Mouse (Mus musculus) neural tube, embryonic 11.5 days (tissue): ENCODE data around the gene Phospho1. TPM values are rescaled to one million over a fixed set of nuclear protein-coding genes. Genes with fewer than 3 reads are reported as not detected.
"Not testable (repeated sequence)": the region's sequence is repeated elsewhere in the genome, so short reads cannot be mapped to it uniquely, and the experiment has no call there.

Source experiments
- ATAC-seq: fragments of 200-750 bp; cut with Nextera tagmentation; 2 replicates; pipeline ENCODE4 v1.8.0; 2017; ENCODE audit warnings: moderate number of reproducible peaks, mild to moderate bottlenecking, moderate TSS enrichment, moderate library complexity; ENCODE audit not compliant: insufficient read depth, low FRiP score, low TSS enrichment
- DNase-seq: peaks from one replicate; pipeline ENCODE4 v3.0.0-alpha.2; 2015; ENCODE audit warnings: low spot score
- H3K27ac ChIP-seq: fragments of 300-500 bp; sonication (generic); 2 replicates; pipeline ENCODE4 v1.5.1; 2014; ENCODE audit warnings: low read depth, mild to moderate bottlenecking, low read length
- H3K27me3 ChIP-seq: fragments of 300-500 bp; sonication (generic); 2 replicates; pipeline ENCODE4 v1.6.1; 2014; ENCODE audit warnings: mild to moderate bottlenecking, low read length, mixed read lengths; ENCODE audit not compliant: control insufficient read depth, insufficient read depth
- H3K36me3 ChIP-seq: fragments of 300-500 bp; sonication (generic); 2 replicates; pipeline ENCODE4 v1.6.1; 2014; ENCODE audit warnings: mild to moderate bottlenecking, low read length, moderate library complexity, mixed read lengths; ENCODE audit not compliant: control insufficient read depth, insufficient read depth
- H3K4me1 ChIP-seq: fragments of 300-500 bp; sonication (generic); 2 replicates; pipeline ENCODE4 v1.6.1; 2014; ENCODE audit warnings: low read length, mixed read lengths; ENCODE audit not compliant: control insufficient read depth, insufficient read depth
- H3K4me2 ChIP-seq: fragments of 300-500 bp; sonication (generic); 2 replicates; pipeline ENCODE4 v1.6.1; 2014; ENCODE audit warnings: low read depth, mild to moderate bottlenecking, moderate library complexity
- H3K4me3 ChIP-seq: fragments of 300-500 bp; sonication (generic); 2 replicates; pipeline ENCODE4 v1.5.1; 2014; ENCODE audit warnings: low read depth, low read length
- H3K9ac ChIP-seq: fragments of 300-500 bp; sonication (generic); 2 replicates; pipeline ENCODE4 v1.6.1; 2014; ENCODE audit warnings: mild to moderate bottlenecking, low read length
- H3K9me3 ChIP-seq: fragments of 300-500 bp; sonication (generic); 2 replicates; pipeline ENCODE4 v1.6.1; 2016; ENCODE audit warnings: low read length; ENCODE audit not compliant: control insufficient read depth
- WGBS: fragments of 180-500 bp; shearing (Covaris S2); extraction: QIAGEN DNeasy Blood & Tissue Kit; methylation state at CpG from one replicate; pipeline ENCODE4 v1.1.7; 2014; 5-methylcytosine and 5-hydroxymethylcytosine counted together
- polyA plus RNA-seq: library from polyadenylated mRNA; unstranded; fragments of >200 nt; fragmentation: Nextera tagmentation; extraction: Ambion mirVana; gene quantifications from 2 replicates; pipeline ENCODE4 v1.2.1, GENCODE M21; 2014

Phospho1 gene
- polyA plus RNA-seq, 1 experiment from 2014 or later = not detected

- DNase-seq (no peak), ATAC-seq (no peak)
- Histone ChIP-seq H3K9ac (no peak overlapping the region), H3K9me3 (no peaks in the 10 kb centered on the region), H3K27me3 (no peaks in the 10 kb centered on the region), H3K27ac (no peak overlapping the region), H3K36me3 (no peaks in the 10 kb centered on the region), H3K4me1 (no peaks in the 10 kb centered on the region), H3K4me2 (no peak overlapping the region), H3K4me3 (no peak overlapping the region)
- WGBS = 32% methylated on average over 9 of the region's 9 CpGs
Measured at GRCm38 (mm10) chr11:95875804-95876203, 51.5 kb downstream of the Phospho1 start.

- 17% methylated on average over 7 of the region's 7 CpGs for WGBS
- no peak overlapping the region for H3K4me3 ChIP-seq
- H3K4me1 ChIP-seq = no peaks in the 10 kb centered on the region
- DNase-seq (peak; percentile 72), ATAC-seq (no peak)
- no peak overlapping the region for H3K9ac ChIP-seq
- no peak overlapping the region for H3K4me2 ChIP-seq
- no peaks in the 10 kb centered on the region for H3K36me3 ChIP-seq
- H3K27me3 ChIP-seq = no peaks in the 10 kb centered on the region
- no peak overlapping the region for H3K27ac ChIP-seq
- H3K9me3 ChIP-seq = no peaks in the 10 kb centered on the region
Measured at GRCm38 (mm10) chr11:95876296-95876695, 52.0 kb downstream of the Phospho1 start.

- ATAC-seq, H3K9ac ChIP-seq, H3K4me1 ChIP-seq, H3K4me2 ChIP-seq, H3K27me3 ChIP-seq, H3K9me3 ChIP-seq, H3K4me3 ChIP-seq, DNase-seq, H3K27ac ChIP-seq, H3K36me3 ChIP-seq: not testable (repeated sequence)
- WGBS = 79% methylated on average over 2 of the region's 2 CpGs
Measured at GRCm38 (mm10) chr11:95879861-95880260, 55.6 kb downstream of the Phospho1 start.

Other genes with a start within 250 kb of the Phospho1 start
- 92.0 and 97.6 TPM in 2 replicates for gene Ngfr, start 236.8 kb upstream of the Phospho1 start, polyA plus RNA-seq
- 226 and 230 TPM in 2 replicates for gene Phb, start 157.5 kb upstream of the Phospho1 start, polyA plus RNA-seq
- 11.9 and 12.3 TPM in 2 replicates for gene Zfp652, start 111.8 kb upstream of the Phospho1 start, polyA plus RNA-seq
- 1.1 TPM in 2 replicates for gene B130006D01Rik, start 100.9 kb upstream of the Phospho1 start, polyA plus RNA-seq
- gene Gngt2, start 12.7 kb downstream of the Phospho1 start, polyA plus RNA-seq = 6.6 and 8.5 TPM in 2 replicates
- gene Abi3, start 18.0 kb downstream of the Phospho1 start, polyA plus RNA-seq = 0.82 and 1.4 TPM in 2 replicates
- not detected in 2 replicates for gene B4galnt2, start 90.4 kb downstream of the Phospho1 start, polyA plus RNA-seq
- gene Igf2bp1, start 181.4 kb downstream of the Phospho1 start, polyA plus RNA-seq = 80.8 and 84.4 TPM in 2 replicates
- gene Gip, start 200.0 kb downstream of the Phospho1 start, polyA plus RNA-seq = not detected in 2 replicates
- gene Snf8, start 210.4 kb downstream of the Phospho1 start, polyA plus RNA-seq = 41.7 and 46.6 TPM in 2 replicates
- 26.7 and 29.7 TPM in 2 replicates for gene Ube2z, start 240.9 kb downstream of the Phospho1 start, polyA plus RNA-seq